Mouse (Mus musculus) stomach, postnatal 0 days (tissue): ENCODE measurements around the gene Hist1h3g.
"Not testable (repeated sequence)": the region's sequence is repeated elsewhere in the genome, so short reads cannot be mapped to it uniquely, and the experiment has no call there.

Experiments
- CTCF ChIP-seq: IDR thresholded peaks from 2 replicates; pipeline ENCODE4 v1.5.1; 2016; ENCODE audit warnings: antibody characterized with exemption, low read depth, mild to moderate bottlenecking, moderate library complexity
- EP300 ChIP-seq: optimal IDR thresholded peaks from 2 replicates; pipeline ENCODE3; 2016; ENCODE audit warnings: antibody characterized with exemption

GRCm38 (mm10) chr13:23539821-23540220 lies 4.6 kb downstream of the Hist1h3g start:
- TF ChIP-seq CTCF, EP300: not testable (repeated sequence)
